Mouse (Mus musculus) liver, adult 2 months (tissue): ENCODE data around the gene Pvalb. TPM values are rescaled to one million over a fixed set of nuclear protein-coding genes. Genes with fewer than 3 reads are reported as not detected.

Source experiments
- DNase-seq: peaks from one replicate; pipeline ENCODE4 v3.0.0-alpha.2; 2011; ENCODE audit warnings: low read depth, low spot score; ENCODE audit errors: extremely low read depth
- H3K27ac ChIP-seq: fragments of 200-500 bp; replicated peaks from 2 replicates; pipeline ENCODE4 v1.5.1; 2012; ENCODE audit warnings: low read depth, mild to moderate bottlenecking, control low read depth, inconsistent platforms, low read length; ENCODE audit not compliant: insufficient read depth
- H3K27me3 ChIP-seq: fragments of 200-500 bp; 2 replicates; pipeline ENCODE4 v1.6.1; 2012; ENCODE audit warnings: mild to moderate bottlenecking, moderate library complexity, low read length, inconsistent platforms; ENCODE audit not compliant: control insufficient read depth, insufficient read depth
- H3K36me3 ChIP-seq: fragments of 200-500 bp; 2 replicates; pipeline ENCODE4 v1.6.1; 2012; ENCODE audit warnings: low read length, inconsistent platforms; ENCODE audit not compliant: control insufficient read depth, insufficient read depth
- H3K4me1 ChIP-seq: fragments of 200-500 bp; 2 replicates; pipeline ENCODE4 v1.6.1; 2011; ENCODE audit warnings: low read length; ENCODE audit not compliant: control insufficient read depth, insufficient read depth
- H3K4me3 ChIP-seq: fragments of 200-500 bp; 2 replicates; pipeline ENCODE4 v1.5.1; 2011; ENCODE audit warnings: low read depth, mild to moderate bottlenecking, control low read depth, low read length, moderate library complexity; ENCODE audit not compliant: insufficient read depth
- H3K79me2 ChIP-seq: fragments of 200-500 bp; 2 replicates; pipeline ENCODE4 v1.6.1; 2012; ENCODE audit warnings: inconsistent platforms, mild to moderate bottlenecking, low read length, moderate library complexity; ENCODE audit not compliant: control insufficient read depth, insufficient read depth
- H3K9ac ChIP-seq: fragments of 200-500 bp; 2 replicates; pipeline ENCODE4 v1.6.1; 2012; ENCODE audit warnings: low read depth, mild to moderate bottlenecking, control low read depth, inconsistent platforms, low read length
- CTCF ChIP-seq: fragments of 200-500 bp; IDR thresholded peaks from 2 replicates; pipeline ENCODE4 v1.5.1; 2011; ENCODE audit warnings: low read depth, low read length, control low read depth
- POLR2A ChIP-seq: fragments of 200-500 bp; IDR thresholded peaks from 2 replicates; pipeline ENCODE4 v1.6.1; 2011; ENCODE audit warnings: low read length, control low read depth; ENCODE audit not compliant: insufficient read depth; ENCODE audit errors: extremely low read depth
- WGBS: fragments of 180-500 bp; shearing (Covaris S2); methylation state at CpG from one replicate; pipeline ENCODE4 v1.1.7; 2018; 5-methylcytosine and 5-hydroxymethylcytosine counted together
- polyA plus RNA-seq: library from polyadenylated mRNA; depleted of rRNA; stranded (reverse); fragments of >200 nt; gene quantifications from 2 replicates; pipeline ENCODE4 v1.2.3, GENCODE M21; 2012
- total RNA-seq: library from RNA; depleted of rRNA; stranded (reverse); fragments of >200 nt; gene quantifications from 2 replicates; pipeline ENCODE4 v1.2.3, GENCODE M21; 2014

Gene Pvalb
- total and polyA plus RNA-seq, 2 experiments, result 1.5 TPM; not detected in 1

DNA sequence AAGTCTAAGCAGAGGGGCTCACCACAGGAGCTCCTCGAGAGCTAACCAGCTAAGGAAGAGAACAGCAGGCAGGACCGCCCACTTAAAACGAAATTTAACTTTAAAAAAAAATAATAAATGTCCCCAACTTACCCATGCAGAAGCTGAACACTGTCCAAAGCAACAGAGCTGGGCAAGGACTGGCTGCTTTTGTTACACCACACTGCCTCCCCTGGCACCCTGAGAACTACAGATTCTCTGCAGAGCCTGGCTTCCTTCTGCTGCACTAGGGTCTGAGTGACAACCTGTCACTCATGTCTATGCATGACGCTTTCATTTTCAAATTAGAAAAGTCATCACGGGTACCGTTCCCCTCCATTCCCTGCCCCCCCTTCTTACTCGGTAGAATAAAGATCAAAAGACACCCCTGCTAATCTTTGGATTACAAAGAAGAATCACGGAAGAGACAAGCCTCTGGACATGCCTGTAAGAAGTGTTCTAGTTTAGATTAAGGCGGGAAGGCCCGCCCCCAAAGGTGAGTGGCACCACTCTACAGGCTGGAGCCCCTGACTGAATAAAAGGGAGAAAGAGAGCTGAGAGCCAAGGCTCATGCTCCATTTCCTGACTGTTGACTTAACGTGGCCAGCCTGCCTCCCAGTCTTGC, 33.8 kb downstream of the Pvalb start:
- H3K4me1 ChIP-seq, result peaks cover 4% of the 10 kb centered on the region; the same call in 1 of the 2 replicates
- no peaks in the 10 kb centered on the region for H3K36me3 ChIP-seq
- 77% methylated on average over 11 of the region's 11 CpGs for WGBS
- no peak overlapping the region for H3K27ac ChIP-seq
- no peaks in the 10 kb centered on the region for H3K79me2 ChIP-seq
- H3K4me3 ChIP-seq, result no peak overlapping the region
- no peak for TF ChIP-seq CTCF
- TF ChIP-seq POLR2A, result no peak
- no peak overlapping the region for H3K9ac ChIP-seq
- H3K27me3 ChIP-seq, result no peaks in the 10 kb centered on the region
- DNase-seq, result no peak

DNA sequence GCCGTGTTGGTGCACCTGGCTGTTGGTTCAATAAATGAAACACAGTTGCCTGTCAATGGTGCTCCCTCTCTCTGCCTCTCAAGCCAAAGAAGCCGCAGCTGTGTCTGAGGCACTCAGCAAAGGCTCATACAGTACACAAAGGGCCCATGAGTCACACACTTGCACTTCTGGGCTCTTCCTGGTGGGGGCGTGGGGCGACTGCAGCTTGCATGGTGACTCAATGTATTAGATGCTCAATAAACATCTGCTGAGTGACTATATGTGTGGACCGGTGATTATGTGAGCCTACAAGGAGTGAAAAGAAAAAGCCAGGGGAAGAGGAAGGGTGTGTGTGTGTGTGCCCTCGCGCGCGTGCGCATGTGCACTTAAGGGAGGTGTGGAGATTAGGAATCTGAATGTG, 34.5 kb downstream of the Pvalb start:
- Histone ChIP-seq H3K27me3 (no peaks in the 10 kb centered on the region), H3K4me3 (no peak overlapping the region), H3K36me3 (no peaks in the 10 kb centered on the region), H3K79me2 (no peaks in the 10 kb centered on the region), H3K4me1 (peaks cover 4% of the 10 kb centered on the region; the same call in 1 of the 2 replicates), H3K9ac (no peak overlapping the region), H3K27ac (no peak overlapping the region)
- TF ChIP-seq POLR2A (no peak), CTCF (no peak)
- WGBS, result 93% methylated on average over 10 of the region's 10 CpGs
- no peak for DNase-seq

DNA sequence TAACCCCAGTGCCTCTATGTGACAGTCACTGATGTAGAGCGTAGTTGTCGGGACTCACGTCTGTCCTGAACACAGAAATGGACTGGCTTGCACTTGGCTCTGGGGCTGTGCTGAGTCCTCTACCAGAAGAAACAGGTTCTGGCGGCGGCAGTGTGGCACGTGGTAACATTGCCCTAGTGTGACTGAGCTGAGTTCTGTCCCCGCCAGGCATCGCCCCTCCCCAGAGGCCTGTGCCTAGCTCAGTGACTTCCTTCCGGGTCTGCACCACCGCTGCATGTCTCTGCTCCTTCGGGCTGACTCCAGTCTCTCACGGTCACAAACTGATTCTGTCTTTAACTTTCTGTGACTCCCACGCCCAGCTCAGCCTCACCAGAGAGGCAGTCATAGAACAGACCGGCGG, 35.5 kb downstream of the Pvalb start:
- Histone ChIP-seq H3K27ac (no peak overlapping the region), H3K79me2 (no peaks in the 10 kb centered on the region), H3K4me3 (no peak overlapping the region), H3K36me3 (no peaks in the 10 kb centered on the region), H3K9ac (no peak overlapping the region), H3K4me1 (peaks cover 4% of the 10 kb centered on the region; the same call in 1 of the 2 replicates), H3K27me3 (no peaks in the 10 kb centered on the region)
- 89% methylated on average over 15 of the region's 15 CpGs for WGBS
- TF ChIP-seq CTCF (no peak), POLR2A (no peak)
- no peak for DNase-seq

DNA sequence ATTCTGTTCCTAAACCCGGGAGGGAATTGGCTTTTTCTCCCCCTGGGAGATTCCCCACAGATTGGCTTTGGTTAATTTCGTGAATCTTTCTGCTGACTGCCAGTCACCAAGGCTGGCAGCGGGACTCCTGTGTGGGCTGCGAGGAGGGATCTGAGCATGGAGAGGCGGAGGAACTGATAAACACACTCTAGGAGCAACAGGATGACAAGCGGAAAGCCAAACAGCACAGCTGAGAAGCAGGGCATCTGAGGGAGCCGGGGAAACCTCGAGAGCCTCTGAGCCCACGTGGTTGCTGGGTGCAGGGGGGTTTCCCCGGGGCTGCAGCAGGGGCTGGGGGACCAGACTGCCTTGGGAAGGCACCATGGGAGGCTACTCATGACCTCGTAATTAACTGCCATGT, 36.6 kb downstream of the Pvalb start:
- peaks cover 4% of the 10 kb centered on the region; the same call in 1 of the 2 replicates for H3K4me1 ChIP-seq
- H3K79me2 ChIP-seq, result no peaks in the 10 kb centered on the region
- no peaks in the 10 kb centered on the region for H3K27me3 ChIP-seq
- no peak overlapping the region for H3K4me3 ChIP-seq
- 87% methylated on average over 11 of the region's 11 CpGs for WGBS
- H3K36me3 ChIP-seq, result no peaks in the 10 kb centered on the region
- no peak overlapping the region for H3K9ac ChIP-seq
- no peak for TF ChIP-seq POLR2A
- TF ChIP-seq CTCF, result no peak
- DNase-seq, result no peak
- H3K27ac ChIP-seq, result no peak overlapping the region

DNA sequence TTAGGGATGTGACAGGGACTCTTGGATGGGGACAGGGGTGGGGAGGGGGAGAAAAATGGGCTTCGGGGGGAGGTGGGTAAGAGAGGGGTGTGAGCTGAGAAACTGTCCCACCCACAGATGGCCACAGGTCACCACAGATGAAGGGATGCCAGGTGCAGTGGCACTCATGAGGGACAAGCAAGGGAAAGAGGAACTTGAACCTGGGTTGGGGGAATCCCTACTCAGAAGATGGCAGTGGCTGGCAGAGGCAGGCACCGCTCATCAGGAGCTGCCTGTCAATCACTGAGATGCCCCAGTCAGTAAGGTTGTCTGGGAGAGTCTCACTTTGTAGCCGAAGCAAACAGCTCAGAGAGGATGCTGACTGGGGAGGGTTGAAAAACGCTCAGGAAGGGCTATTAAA, 40.9 kb downstream of the Pvalb start:
- H3K79me2 ChIP-seq, result no peaks in the 10 kb centered on the region
- TF ChIP-seq CTCF (no peak), POLR2A (no peak)
- no peaks in the 10 kb centered on the region for H3K36me3 ChIP-seq
- no peak for DNase-seq
- no peaks in the 10 kb centered on the region for H3K4me1 ChIP-seq
- no peak overlapping the region for H3K9ac ChIP-seq
- WGBS, result 74% methylated on average over 4 of the region's 4 CpGs
- H3K27ac ChIP-seq, result no peak overlapping the region
- H3K4me3 ChIP-seq, result no peak overlapping the region
- H3K27me3 ChIP-seq, result no peaks in the 10 kb centered on the region

DNA sequence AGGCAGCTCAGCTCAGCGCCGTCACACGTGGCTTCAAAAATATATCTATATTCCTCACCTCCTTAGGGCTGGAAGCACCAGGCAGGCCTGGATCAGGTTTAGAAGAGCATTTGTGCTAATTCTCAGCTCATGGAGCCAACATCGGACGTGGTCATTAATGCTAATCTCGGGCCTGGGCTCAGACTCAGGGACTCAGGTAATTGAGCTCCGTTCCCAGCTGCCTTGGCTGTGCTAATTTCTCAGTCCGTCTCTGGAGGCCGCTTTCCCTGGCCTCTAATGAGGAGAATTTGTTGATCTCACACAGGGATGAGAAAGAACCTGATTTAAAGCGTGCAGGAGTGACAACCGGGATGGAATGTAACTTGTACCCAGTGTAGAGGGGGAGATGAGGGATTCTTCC, 41.7 kb downstream of the Pvalb start:
- no peaks in the 10 kb centered on the region for H3K36me3 ChIP-seq
- no peak overlapping the region for H3K27ac ChIP-seq
- WGBS, result 95% methylated on average over 11 of the region's 11 CpGs
- H3K4me1 ChIP-seq, result no peaks in the 10 kb centered on the region
- no peak for DNase-seq
- H3K27me3 ChIP-seq, result no peaks in the 10 kb centered on the region
- H3K79me2 ChIP-seq, result no peaks in the 10 kb centered on the region
- H3K9ac ChIP-seq, result no peak overlapping the region
- no peak overlapping the region for H3K4me3 ChIP-seq
- TF ChIP-seq POLR2A (no peak), CTCF (no peak)
